Mouse (Mus musculus) regulatory T cell (primary cell): Measurements from ENCODE around the gene A830031A19Rik.

Experiments
- in situ Hi-C: fragments of 300-600 bp; cut with MboI, MseI; formaldehyde crosslinking; loops from one replicate; pipeline ENCODE4 v1.15.1; 2025; ENCODE audit warnings: high pct_unique_total_duplicates

Gene A830031A19Rik

GRCm38 (mm10) chr11:24074634-24075104 lies at the start of gene A830031A19Rik:
A830031A19Rik (minus strand) TSS chr11:24075054.
- in situ Hi-C loops = no loop called here

- in situ Hi-C loops = no loop called here
These were observed 49.1 kb upstream of the A830031A19Rik start for GRCm38 (mm10) chr11:24123991-24124390.

GRCm38 (mm10) chr11:24122899-24123298 lies 48.0 kb upstream of the A830031A19Rik start:
- in situ Hi-C loops = no loop called here

- in situ Hi-C loops = no loop called here
These were observed 46.3 kb upstream of the A830031A19Rik start for GRCm38 (mm10) chr11:24121136-24121535.

- in situ Hi-C loops = no loop called here
These were observed 41.9 kb upstream of the A830031A19Rik start for GRCm38 (mm10) chr11:24116582-24117318.

- in situ Hi-C loops = no loop called here
These were observed 41.2 kb upstream of the A830031A19Rik start for GRCm38 (mm10) chr11:24116041-24116440.

GRCm38 (mm10) chr11:24115017-24115752 lies 40.3 kb upstream of the A830031A19Rik start:
- in situ Hi-C loops = no loop called here

GRCm38 (mm10) chr11:24111720-24112119 lies 36.9 kb upstream of the A830031A19Rik start:
- in situ Hi-C loops = no loop called here

GRCm38 (mm10) chr11:24110113-24110512 lies 35.3 kb upstream of the A830031A19Rik start:
- in situ Hi-C loops = no loop called here

GRCm38 (mm10) chr11:24109388-24109787 lies 34.5 kb upstream of the A830031A19Rik start:
- in situ Hi-C loops = no loop called here

GRCm38 (mm10) chr11:24108974-24109373 lies 34.1 kb upstream of the A830031A19Rik start:
- in situ Hi-C loops = no loop called here

GRCm38 (mm10) chr11:24107414-24107813 lies 32.6 kb upstream of the A830031A19Rik start:
- in situ Hi-C loops = no loop called here

- in situ Hi-C loops = no loop called here
These were observed 28.4 kb upstream of the A830031A19Rik start for GRCm38 (mm10) chr11:24103128-24103742.

GRCm38 (mm10) chr11:24102372-24102771 lies 27.5 kb upstream of the A830031A19Rik start:
- in situ Hi-C loops = no loop called here

GRCm38 (mm10) chr11:24101625-24102024 lies 26.8 kb upstream of the A830031A19Rik start:
- in situ Hi-C loops = no loop called here

- in situ Hi-C loops = no loop called here
These were observed 25.7 kb upstream of the A830031A19Rik start for GRCm38 (mm10) chr11:24100449-24101070.

GRCm38 (mm10) chr11:24099886-24100293 lies 25.0 kb upstream of the A830031A19Rik start:
- in situ Hi-C loops = no loop called here

GRCm38 (mm10) chr11:24099215-24099614 lies 24.4 kb upstream of the A830031A19Rik start:
- in situ Hi-C loops = no loop called here

GRCm38 (mm10) chr11:24098662-24099061 lies 23.8 kb upstream of the A830031A19Rik start:
- in situ Hi-C loops = no loop called here

GRCm38 (mm10) chr11:24098069-24098468 lies 23.2 kb upstream of the A830031A19Rik start:
- in situ Hi-C loops = no loop called here

- in situ Hi-C loops = no loop called here
These were observed 22.2 kb upstream of the A830031A19Rik start for GRCm38 (mm10) chr11:24097026-24097425.

- in situ Hi-C loops = no loop called here
These were observed 21.6 kb upstream of the A830031A19Rik start for GRCm38 (mm10) chr11:24096483-24096882.
